In the genomic region with DNA sequence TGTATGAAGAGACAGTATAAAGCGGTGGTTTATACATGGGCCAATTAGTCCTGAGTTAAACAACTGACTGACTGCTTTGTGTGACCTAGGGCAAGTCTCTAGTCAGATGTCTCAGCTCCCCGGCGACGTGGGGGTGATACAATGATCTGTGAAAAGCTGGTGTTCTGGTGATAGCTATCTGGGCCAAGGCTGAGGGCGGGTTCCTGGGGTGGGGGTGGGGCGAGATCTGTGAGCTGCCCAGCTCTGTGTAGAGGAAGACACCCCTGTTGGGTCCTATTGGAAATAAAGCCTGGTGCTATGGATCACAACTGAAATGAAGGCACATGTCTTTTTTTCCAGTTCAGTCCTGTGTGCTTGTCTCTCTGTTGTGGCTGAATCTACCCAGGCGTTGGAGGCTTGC, we compare ENCODE assay signal across 33 mouse cellular contexts. TPM values are rescaled to one million over a fixed set of nuclear protein-coding genes. Genes with fewer than 3 reads are reported as not detected.
DNase-seq lines count a peak whose midpoint lies in the region; ATAC-seq lines count a peak whose summit lies in the region.
"Had no signal": no experiment of that assay in that cellular context is flagged by ENCODE, and none has a peak within 500 bp of the region (broad histone marks: within the 10 kb centered on the region; RNA-seq: fewer than 3 reads in every experiment).

No protein-coding gene starts in this region.

- H3K27me3 ChIP-seq in kidney, embryonic 15.5 days = peaks cover 29% of the 10 kb centered on the region
- H3K27me3 ChIP-seq: CH12.LX had no signal

- ATAC-seq in kidney, embryonic 15.5 days (replicated peaks; ENCODE audit: low FRiP score) = peak; percentile 10; the same call in 1 of the 2 replicates
- ATAC-seq in megakaryocyte, adult 5-6 weeks (ENCODE audit: poor library complexity, severe bottlenecking) = no peak
- ATAC-seq: activated CD4-positive, CD25-positive, alpha-beta regulatory T cell, adult 4 months; forebrain, embryonic 15.5 days; hindbrain, embryonic 16.5 days; inflammation-experienced regulatory T-cells, adult 6 months; intestine, embryonic 16.5 days had no signal

- DNase-seq in embryo, embryonic 9.5 days (ENCODE audit: extremely low spot score) = peak; percentile 24
- no peak for DNase-seq in embryo, embryonic 11 days
- DNase-seq in kidney, adult 9 months = no peak
- DNase-seq in CD4-positive helper T cell, adult 2 months (ENCODE audit: low read depth, low spot score) = peak; percentile 13
- peak; percentile 31 for DNase-seq in MN1 (ENCODE audit: low spot score)
- DNase-seq: adrenal gland, adult 8-10 months; adrenal gland, postnatal 25 days; B cell, adult 2 months; cerebellum, adult 11-12 months; cerebellum, adult 8-10 months; cerebellum, postnatal 10 days; cerebellum, postnatal 36 days; gastrocnemius, postnatal 10 days; gastrocnemius, postnatal 36 days; heart, adult 2 months; heart, postnatal 10 days; heart, postnatal 36 days had no signal

- H3K9ac ChIP-seq in kidney, embryonic 15.5 days = no peak overlapping the region
- H3K9ac ChIP-seq: embryonic facial prominence, embryonic 12.5 days; embryonic facial prominence, embryonic 15.5 days; forebrain, embryonic 12.5 days; forebrain, embryonic 15.5 days; heart, embryonic 12.5 days; heart, embryonic 15.5 days; hindbrain, embryonic 13.5 days had no signal

- H3K4me1 ChIP-seq in kidney, embryonic 15.5 days = peaks cover 23% of the 10 kb centered on the region

- H3K4me2 ChIP-seq in kidney, embryonic 15.5 days = no peak overlapping the region
- H3K4me2 ChIP-seq: embryonic facial prominence, embryonic 12.5 days; embryonic facial prominence, embryonic 15.5 days; forebrain, embryonic 12.5 days; forebrain, embryonic 15.5 days; heart, embryonic 12.5 days; heart, embryonic 15.5 days; hindbrain, embryonic 13.5 days had no signal

- H3K27ac ChIP-seq in kidney, embryonic 15.5 days = no peak overlapping the region
- H3K27ac ChIP-seq: embryonic facial prominence, embryonic 12.5 days; embryonic facial prominence, embryonic 15.5 days; forebrain, embryonic 12.5 days; forebrain, embryonic 15.5 days; heart, adult 2 months; heart, embryonic 15.5 days; hindbrain, embryonic 10.5 days; hindbrain, embryonic 13.5 days had no signal

- 38% methylated on average over 7 of the region's 7 CpGs for WGBS in kidney, embryonic 15.5 days

- H3K4me3 ChIP-seq in kidney, embryonic 15.5 days (replicated peaks) = no peak overlapping the region
- H3K4me3 ChIP-seq: embryonic facial prominence, embryonic 12.5 days; embryonic facial prominence, embryonic 15.5 days; forebrain, embryonic 12.5 days; forebrain, embryonic 15.5 days; heart, adult 2 months; heart, embryonic 12.5 days; heart, embryonic 15.5 days; hindbrain, embryonic 10.5 days; hindbrain, embryonic 13.5 days had no signal

- H3K9me3 ChIP-seq in kidney, embryonic 15.5 days (replicated peaks) = no peaks in the 10 kb centered on the region
- H3K9me3 ChIP-seq: embryonic facial prominence, embryonic 12.5 days; embryonic facial prominence, embryonic 15.5 days; forebrain, embryonic 12.5 days; forebrain, embryonic 15.5 days; heart, embryonic 15.5 days; hindbrain, embryonic 10.5 days; hindbrain, embryonic 13.5 days had no signal

- H3K36me3 ChIP-seq in kidney, embryonic 15.5 days = no peaks in the 10 kb centered on the region
- H3K36me3 ChIP-seq: embryonic facial prominence, embryonic 12.5 days; embryonic facial prominence, embryonic 15.5 days; forebrain, embryonic 12.5 days; forebrain, embryonic 15.5 days; heart, embryonic 12.5 days; heart, embryonic 15.5 days; hindbrain, embryonic 10.5 days; hindbrain, embryonic 13.5 days had no signal

RNA-seq across cellular contexts. Expression of a gene that starts 3.2 kb away (rescaled TPM):
- polyA plus RNA-seq in kidney, embryonic 15.5 days (2015; fragmentation: Nextera tagmentation; extraction: Ambion mirVana) = 99.2 and 114 TPM in 2 replicates
- total RNA-seq in megakaryocyte, adult 5-6 weeks (2015) = 0.52 and 0.98 TPM in 2 replicates
- total RNA-seq in megakaryocyte, adult 5-6 weeks (2017) = 0.08 and 0.92 TPM in 2 replicates
- total RNA-seq: MEL had no signal

RNA-seq across cellular contexts. Expression of a gene that starts 58.3 kb away (rescaled TPM):
- 37.1 and 38.1 TPM in 2 replicates for polyA plus RNA-seq in kidney, embryonic 15.5 days (2015; fragmentation: Nextera tagmentation; extraction: Ambion mirVana)
- total RNA-seq in megakaryocyte, adult 5-6 weeks (2015) = 14.0 and 17.0 TPM in 2 replicates
- total RNA-seq in megakaryocyte, adult 5-6 weeks (2017) = 15.4 and 15.8 TPM in 2 replicates

Comparison
In these comparisons a context has a peak if more than half of its experiments do, and no peak if none do; other contexts are left out.
1. DNase-seq: peak in embryo, embryonic 9.5 days (single experiment), CD4-positive helper T cell, adult 2 months (single experiment) and MN1 (single experiment); none in embryo, embryonic 11 days (single experiment) and kidney, adult 9 months (single experiment).